Mouse (Mus musculus): Measurements from ENCODE around the gene Ube2v1.

The Ube2v1 gene

GRCm38 (mm10) chr2:167631591-167632448 lies at the start of gene Ube2v1:
Ube2v1 (minus strand) TSS chr2:167632095.
- H3K9me3 ChIP-seq (ENCODE audit: low read length), result no peaks in the 10 kb centered on the region
- H3K4me1 ChIP-seq (replicated peaks; ENCODE audit: low read depth, low read length), result peaks cover 69% of the 10 kb centered on the region
- peak within 1 kb of the TSS; percentile 89 for H3K4me3 ChIP-seq (replicated peaks; ENCODE audit: low read length)
- H3K36me3 ChIP-seq (ENCODE audit: insufficient read depth, low read length), result peaks cover 37% of the 10 kb centered on the region
- H3K27me3 ChIP-seq (ENCODE audit: insufficient read depth, low read length), result no peaks in the 10 kb centered on the region
- no peak for TF ChIP-seq NANOG (IDR thresholded peaks at IDR 0.05; ENCODE audit: borderline replicate concordance, low read length)

DNA sequence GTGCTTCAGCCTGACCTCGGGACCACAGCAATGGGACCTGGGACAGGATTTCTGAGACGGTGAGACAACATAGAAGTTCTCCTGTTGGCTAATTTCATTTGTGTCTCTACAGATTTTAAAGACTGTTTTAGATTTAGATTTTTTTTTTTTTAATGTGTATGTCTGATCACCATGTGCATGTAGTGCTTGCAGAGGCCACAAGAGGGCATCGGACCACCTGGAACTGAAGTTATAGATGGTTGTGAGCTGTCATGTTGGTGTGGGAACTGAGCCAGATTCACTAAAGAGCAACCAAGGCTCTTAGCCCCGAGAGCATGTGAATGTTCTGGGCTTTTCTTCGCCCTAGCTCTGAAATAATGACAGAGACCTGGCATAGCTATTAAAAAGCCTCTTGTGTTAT lies 48.8 kb upstream of the Ube2v1 start:
- Histone ChIP-seq H3K27me3 (ENCODE audit: insufficient read depth, low read length) (peaks cover 12% of the 10 kb centered on the region), H3K9me3 (ENCODE audit: low read length) (no peaks in the 10 kb centered on the region), H3K4me3 (replicated peaks; ENCODE audit: low read length) (no peak overlapping the region), H3K36me3 (ENCODE audit: insufficient read depth, low read length) (no peaks in the 10 kb centered on the region), H3K4me1 (replicated peaks; ENCODE audit: low read depth, low read length) (peaks cover 20% of the 10 kb centered on the region)
- TF ChIP-seq NANOG (IDR thresholded peaks at IDR 0.05; ENCODE audit: borderline replicate concordance, low read length) (no peak), CTCF (conservative IDR thresholded peaks at IDR 0.05; ENCODE audit: low read length) (peak; percentile 64)

- TF ChIP-seq CTCF (conservative IDR thresholded peaks at IDR 0.05; ENCODE audit: low read length) (peak; percentile 77), POU5F1 (IDR thresholded peaks at IDR 0.05; ENCODE audit: borderline replicate concordance, low read length) (no peak), NANOG (IDR thresholded peaks at IDR 0.05; ENCODE audit: borderline replicate concordance, low read length) (no peak)
- no peak overlapping the region for H3K4me3 ChIP-seq (replicated peaks; ENCODE audit: low read length)
Observed at GRCm38 (mm10) chr2:167679902-167680430, 48.1 kb upstream of the Ube2v1 start.

DNA sequence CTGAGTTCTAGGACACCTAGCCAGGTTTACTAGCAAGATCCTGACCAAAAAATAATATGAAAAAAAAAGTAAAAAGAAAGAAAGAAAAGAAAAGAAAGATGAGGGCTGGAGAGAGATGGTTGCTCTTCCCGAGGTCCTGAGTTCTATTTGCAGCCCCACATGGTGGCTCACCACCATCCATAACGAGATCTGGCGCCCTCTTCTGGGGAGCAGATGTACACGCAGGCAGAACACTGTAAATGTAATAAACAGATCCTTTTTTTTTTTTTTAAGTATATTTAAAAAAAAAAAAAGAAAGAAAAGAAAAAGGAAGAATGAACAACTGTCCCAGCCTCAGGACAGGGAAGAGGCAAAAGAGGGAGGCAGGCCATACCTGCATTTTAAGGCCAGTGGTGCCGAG lies 46.7 kb upstream of the Ube2v1 start:
- TF ChIP-seq POU5F1 (IDR thresholded peaks at IDR 0.05; ENCODE audit: borderline replicate concordance, low read length), result no peak
- TF ChIP-seq CTCF (conservative IDR thresholded peaks at IDR 0.05; ENCODE audit: low read length), result peak; percentile 76
- no peak for TF ChIP-seq NANOG (IDR thresholded peaks at IDR 0.05; ENCODE audit: borderline replicate concordance, low read length)
- no peaks in the 10 kb centered on the region for H3K36me3 ChIP-seq (ENCODE audit: insufficient read depth, low read length)
- H3K4me1 ChIP-seq (replicated peaks; ENCODE audit: low read depth, low read length), result peaks cover 32% of the 10 kb centered on the region
- no peaks in the 10 kb centered on the region for H3K9me3 ChIP-seq (ENCODE audit: low read length)
- H3K27me3 ChIP-seq (ENCODE audit: insufficient read depth, low read length), result peaks cover 8% of the 10 kb centered on the region; the same call in 1 of the 2 replicates
- no peak overlapping the region for H3K4me3 ChIP-seq (replicated peaks; ENCODE audit: low read length)

More at GRCm38 (mm10) chr2:167679902-167680430, 48.1 kb upstream of the Ube2v1 start:
- Histone ChIP-seq H3K36me3 (ENCODE audit: insufficient read depth, low read length) (no peaks in the 10 kb centered on the region), H3K4me1 (replicated peaks; ENCODE audit: low read depth, low read length) (peaks cover 27% of the 10 kb centered on the region), H3K9me3 (ENCODE audit: low read length) (no peaks in the 10 kb centered on the region), H3K27me3 (ENCODE audit: insufficient read depth, low read length) (peaks cover 8% of the 10 kb centered on the region; the same call in 1 of the 2 replicates)

- Histone ChIP-seq H3K36me3 (ENCODE audit: insufficient read depth, low read length) (no peaks in the 10 kb centered on the region), H3K4me1 (replicated peaks; ENCODE audit: low read depth, low read length) (peaks cover 41% of the 10 kb centered on the region), H3K27me3 (ENCODE audit: insufficient read depth, low read length) (peaks cover 12% of the 10 kb centered on the region; the same call in 1 of the 2 replicates), H3K9me3 (ENCODE audit: low read length) (no peaks in the 10 kb centered on the region), H3K4me3 (replicated peaks; ENCODE audit: low read length) (no peak overlapping the region)
- TF ChIP-seq NANOG (IDR thresholded peaks at IDR 0.05; ENCODE audit: borderline replicate concordance, low read length), result no peak
- TF ChIP-seq POU5F1 (IDR thresholded peaks at IDR 0.05; ENCODE audit: borderline replicate concordance, low read length), result no peak
- TF ChIP-seq CTCF (conservative IDR thresholded peaks at IDR 0.05; ENCODE audit: low read length), result peak; percentile 89
Observed at GRCm38 (mm10) chr2:167675120-167675909, 43.4 kb upstream of the Ube2v1 start.

- TF ChIP-seq POU5F1 (IDR thresholded peaks at IDR 0.05; ENCODE audit: borderline replicate concordance, low read length) (no peak), CTCF (conservative IDR thresholded peaks at IDR 0.05; ENCODE audit: low read length) (no peak), NANOG (IDR thresholded peaks at IDR 0.05; ENCODE audit: borderline replicate concordance, low read length) (no peak)
- H3K9me3 ChIP-seq (ENCODE audit: low read length), result no peaks in the 10 kb centered on the region
- peaks cover 41% of the 10 kb centered on the region for H3K4me1 ChIP-seq (replicated peaks; ENCODE audit: low read depth, low read length)
- H3K4me3 ChIP-seq (replicated peaks; ENCODE audit: low read length), result no peak overlapping the region
- H3K36me3 ChIP-seq (ENCODE audit: insufficient read depth, low read length), result no peaks in the 10 kb centered on the region
- H3K27me3 ChIP-seq (ENCODE audit: insufficient read depth, low read length), result peaks cover 15% of the 10 kb centered on the region
Observed at GRCm38 (mm10) chr2:167672212-167672685, 40.4 kb upstream of the Ube2v1 start.

DNA sequence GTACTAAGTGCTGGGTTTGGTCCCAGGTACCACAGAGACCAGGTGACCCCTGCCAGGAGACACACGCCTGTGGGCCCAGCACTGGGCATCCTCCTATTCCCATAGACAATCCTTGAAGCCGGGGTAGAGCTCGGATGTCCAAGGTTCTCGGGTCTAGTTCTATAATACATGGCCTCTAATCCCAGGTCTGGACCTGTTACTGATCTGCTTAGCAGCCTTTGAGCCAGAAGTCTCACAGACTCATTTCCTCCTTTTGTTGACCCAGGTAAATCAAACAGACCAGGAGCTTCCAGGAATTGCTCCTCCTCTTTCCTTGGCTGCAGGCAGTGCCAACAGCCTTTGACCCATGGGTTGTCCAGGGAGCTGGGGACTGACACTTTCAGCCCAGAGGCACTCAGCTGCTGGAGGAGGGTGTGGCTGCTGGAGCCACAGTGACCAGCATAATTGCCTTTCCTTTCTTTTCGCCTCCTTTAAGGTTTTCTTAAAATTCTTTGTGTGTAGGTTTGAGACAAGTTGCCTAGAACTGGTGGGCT lies 39.3 kb upstream of the Ube2v1 start:
- no peak overlapping the region for H3K4me3 ChIP-seq (replicated peaks; ENCODE audit: low read length)

DNA sequence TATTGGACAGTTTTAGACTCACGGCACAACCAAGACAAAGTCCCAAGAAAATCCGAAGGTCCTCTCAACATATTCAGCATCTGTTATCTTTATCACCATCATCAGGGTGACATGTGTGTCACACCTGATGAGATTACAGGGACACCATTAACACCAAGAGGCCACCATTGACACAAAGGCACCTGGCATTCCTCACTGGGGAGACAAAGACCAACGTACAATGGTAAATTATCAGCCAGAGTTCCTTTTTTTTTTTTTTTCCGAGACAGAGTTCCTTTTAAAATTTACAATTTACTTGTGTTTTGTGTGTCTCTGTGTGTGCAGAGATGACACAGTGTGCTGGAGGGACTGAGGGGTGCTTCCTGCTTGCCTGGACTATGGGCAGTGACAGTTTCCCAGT lies 37.5 kb upstream of the Ube2v1 start:
- no peaks in the 10 kb centered on the region for H3K36me3 ChIP-seq (ENCODE audit: insufficient read depth, low read length)
- peaks cover 16% of the 10 kb centered on the region for H3K27me3 ChIP-seq (ENCODE audit: insufficient read depth, low read length)
- H3K4me3 ChIP-seq (replicated peaks; ENCODE audit: low read length), result no peak overlapping the region
- TF ChIP-seq CTCF (conservative IDR thresholded peaks at IDR 0.05; ENCODE audit: low read length) (no peak), POU5F1 (IDR thresholded peaks at IDR 0.05; ENCODE audit: borderline replicate concordance, low read length) (no peak), NANOG (IDR thresholded peaks at IDR 0.05; ENCODE audit: borderline replicate concordance, low read length) (no peak)
- H3K4me1 ChIP-seq (replicated peaks; ENCODE audit: low read depth, low read length), result peaks cover 23% of the 10 kb centered on the region
- no peaks in the 10 kb centered on the region for H3K9me3 ChIP-seq (ENCODE audit: low read length)

More for the DNA sequence above, 39.3 kb upstream of the Ube2v1 start:
- TF ChIP-seq POU5F1 (IDR thresholded peaks at IDR 0.05; ENCODE audit: borderline replicate concordance, low read length) (no peak), CTCF (conservative IDR thresholded peaks at IDR 0.05; ENCODE audit: low read length) (no peak), NANOG (IDR thresholded peaks at IDR 0.05; ENCODE audit: borderline replicate concordance, low read length) (no peak)
- Histone ChIP-seq H3K9me3 (ENCODE audit: low read length) (no peaks in the 10 kb centered on the region), H3K36me3 (ENCODE audit: insufficient read depth, low read length) (no peaks in the 10 kb centered on the region), H3K27me3 (ENCODE audit: insufficient read depth, low read length) (peaks cover 11% of the 10 kb centered on the region), H3K4me1 (replicated peaks; ENCODE audit: low read depth, low read length) (peaks cover 34% of the 10 kb centered on the region)

Data from E14TG2a.4 (cell line).